Mouse (Mus musculus) frontal cortex, adult (tissue): Measurements from ENCODE around the gene Pced1a.

Source experiments
- ATAC-seq: cut with Nextera tagmentation; 2 replicates; pipeline ENCODE4 v1.9.2; 2017; ENCODE audit warnings: mild to moderate bottlenecking, moderate library complexity, mixed read lengths; ENCODE audit not compliant: low TSS enrichment

Pced1a gene

DNA sequence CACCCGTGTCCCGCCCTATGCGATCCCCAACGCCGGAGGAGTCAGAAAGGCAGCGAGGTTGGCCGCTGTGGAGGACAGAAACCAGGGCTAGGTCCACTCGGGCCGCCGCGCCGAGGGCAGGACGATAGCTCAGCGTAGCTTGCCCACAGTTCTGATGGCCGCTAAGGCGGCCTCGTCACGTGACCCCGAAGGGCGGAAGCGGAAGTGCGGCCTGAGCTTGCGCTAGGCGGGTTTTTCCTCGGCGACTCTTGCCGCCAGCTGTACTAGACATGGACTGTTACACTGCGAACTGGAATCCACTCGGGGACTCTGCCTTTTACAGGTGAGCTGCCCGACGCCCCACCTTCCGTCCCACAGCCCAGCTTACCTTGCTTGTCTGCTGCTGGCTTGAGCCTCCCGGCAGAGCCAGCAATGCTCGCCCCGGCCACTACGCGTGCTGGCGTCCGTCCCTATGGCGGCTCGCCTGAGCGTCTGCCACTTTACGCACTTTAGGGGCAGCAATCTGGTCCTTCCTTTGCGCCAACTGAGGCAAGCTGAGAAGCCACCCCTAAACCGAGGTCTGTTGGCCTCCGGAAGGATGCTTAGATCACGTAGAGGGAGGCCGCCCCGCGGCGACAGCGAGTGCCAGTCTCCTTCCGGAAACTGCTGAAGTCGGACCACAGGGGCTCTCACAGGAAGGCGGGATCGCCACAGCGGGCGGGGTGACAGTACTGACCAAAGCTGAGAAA is at the start of gene Pced1a, which contains the start of gene Vps16:
Gene Pced1a (minus strand): TSS at position 576 of the 728 bp plus-strand sequence.
Gene Vps16 (plus strand): TSS at position 214 of the 728 bp plus-strand sequence.
- ATAC-seq: peak; percentile 87

DNA sequence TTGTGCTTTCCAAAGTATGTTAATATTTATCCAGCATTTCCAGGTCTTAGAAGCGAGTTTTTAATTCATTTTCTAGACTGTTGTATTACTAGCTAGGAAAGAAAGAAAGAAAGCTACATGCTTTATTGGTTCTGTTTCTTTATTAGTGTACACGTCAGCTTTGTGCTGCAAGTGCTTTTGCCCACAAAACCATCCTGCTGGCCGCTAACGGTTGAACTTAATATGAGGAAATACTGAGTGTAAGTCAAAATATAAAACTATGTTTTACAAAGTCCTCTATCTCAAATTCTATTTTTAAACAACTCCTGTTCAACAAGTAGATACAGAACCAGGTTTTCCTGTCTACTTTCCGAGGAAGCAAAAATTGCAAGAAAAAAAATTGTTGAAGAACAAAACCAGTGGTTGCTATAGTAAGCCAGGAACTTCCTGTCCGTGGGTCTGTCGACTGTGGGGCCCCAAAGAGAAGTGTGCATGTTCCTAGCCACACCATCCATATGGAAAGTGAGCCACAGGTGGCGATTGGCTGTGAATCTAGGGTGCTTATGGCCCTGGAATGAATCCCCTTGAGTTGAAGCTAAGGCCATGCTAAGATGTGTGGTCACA is 48.5 kb upstream of the Pced1a start:
- ATAC-seq: no peak

- ATAC-seq: no peak
These were observed 45.4 kb upstream of the Pced1a start for GRCm38 (mm10) chr2:130469935-130470334.

- no peak; the same call in 1 of the 2 replicates for ATAC-seq
These were observed 44.9 kb upstream of the Pced1a start for GRCm38 (mm10) chr2:130469366-130469765.

DNA sequence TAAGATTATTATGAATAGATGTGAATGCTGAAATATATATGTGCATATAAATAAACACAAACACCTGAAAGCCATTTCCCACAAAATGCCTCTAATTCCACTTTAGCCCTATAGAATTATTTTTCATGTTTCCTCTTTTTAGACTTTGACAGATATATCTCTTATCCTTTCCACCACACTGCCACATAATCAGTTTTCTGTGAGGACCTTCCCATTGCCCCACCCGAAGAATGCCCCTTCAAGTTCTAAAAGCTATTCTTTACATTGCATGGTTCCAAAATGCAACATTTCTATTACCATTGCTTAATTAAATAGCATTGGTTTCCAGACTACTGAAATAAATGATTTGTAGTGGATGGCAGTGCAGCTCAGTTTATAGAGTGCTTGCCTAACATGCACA is 41.9 kb upstream of the Pced1a start:
- no peak for ATAC-seq

GRCm38 (mm10) chr2:130461287-130462071 is 37.0 kb upstream of the Pced1a start:
- ATAC-seq: no peak

- ATAC-seq: no peak
These were observed 35.1 kb upstream of the Pced1a start for GRCm38 (mm10) chr2:130459576-130459975.

DNA sequence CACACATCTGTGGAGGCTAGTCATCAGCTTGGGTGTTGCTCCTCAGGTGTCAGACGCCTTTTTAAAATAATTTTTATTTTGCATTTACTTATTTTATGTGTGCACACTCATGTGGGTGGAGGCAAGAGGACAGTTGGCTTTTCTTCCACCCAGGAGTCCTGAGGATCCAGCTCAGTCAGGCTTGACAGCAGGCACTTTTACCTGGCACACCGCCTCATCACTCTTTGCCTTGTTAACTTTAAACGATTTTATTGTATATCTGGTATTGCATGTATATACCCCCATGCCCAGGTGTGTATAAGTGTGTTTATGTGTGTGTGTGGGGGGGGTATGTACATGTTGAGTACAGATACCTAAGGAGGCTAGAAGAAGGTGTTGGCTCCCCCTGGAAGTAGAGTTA is 33.4 kb upstream of the Pced1a start:
- ATAC-seq: no peak

DNA sequence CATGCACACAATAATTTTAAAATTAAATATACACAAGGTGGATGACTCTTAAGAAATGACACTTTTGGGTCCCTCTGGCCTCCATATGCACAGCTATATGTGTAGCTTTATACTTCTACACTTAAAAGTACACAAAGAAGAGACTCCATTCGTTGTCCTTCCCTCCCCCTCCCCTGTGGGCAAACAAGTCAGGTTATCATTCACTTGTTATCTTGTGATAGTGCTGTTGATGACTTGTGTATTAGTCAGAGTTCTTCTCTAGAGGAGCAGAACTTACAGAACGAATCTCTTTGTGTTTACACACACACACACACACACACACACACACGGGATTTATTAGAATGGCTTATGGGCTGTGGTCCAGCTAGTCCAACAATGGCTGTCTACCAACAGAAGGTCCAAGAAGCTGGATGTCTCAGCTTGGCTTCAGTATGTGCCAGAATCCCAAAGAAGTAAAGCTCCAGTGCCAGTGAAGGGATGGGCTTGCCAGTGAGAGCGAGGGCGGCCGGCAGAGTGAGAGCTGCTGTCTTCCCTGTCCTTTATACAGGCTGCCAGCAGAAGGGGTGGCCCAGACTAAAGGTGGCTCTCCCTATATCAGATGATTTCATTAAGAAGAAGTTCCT is 30.4 kb upstream of the Pced1a start:
- peak; percentile 34; the same call in 1 of the 2 replicates for ATAC-seq

GRCm38 (mm10) chr2:130453421-130453820 is 28.9 kb upstream of the Pced1a start:
- peak; percentile 23; the same call in 1 of the 2 replicates for ATAC-seq

DNA sequence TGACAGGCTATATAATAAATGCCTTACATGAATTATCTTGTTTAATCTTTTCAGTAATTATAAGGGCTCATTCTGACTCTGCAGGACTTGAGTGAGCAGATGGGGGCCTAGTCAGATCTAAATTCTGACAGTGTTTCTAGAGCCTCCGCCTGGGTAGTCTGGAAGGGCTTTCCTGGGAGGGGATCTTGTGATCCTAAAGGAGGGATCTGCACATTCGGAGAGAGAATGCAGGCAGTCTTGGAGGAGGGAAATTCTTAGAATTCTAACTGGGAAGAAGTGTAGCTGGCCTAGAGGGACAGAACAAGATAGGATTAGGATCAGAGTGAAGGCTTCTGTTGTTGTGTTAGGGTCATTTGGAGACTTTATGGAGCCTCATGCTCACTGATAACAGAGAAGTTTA is 27.8 kb upstream of the Pced1a start:
- no peak for ATAC-seq

- no peak for ATAC-seq
These were observed 27.2 kb upstream of the Pced1a start for GRCm38 (mm10) chr2:130451727-130452090.

- no peak for ATAC-seq
These were observed 26.7 kb upstream of the Pced1a start for GRCm38 (mm10) chr2:130451086-130451726.

DNA sequence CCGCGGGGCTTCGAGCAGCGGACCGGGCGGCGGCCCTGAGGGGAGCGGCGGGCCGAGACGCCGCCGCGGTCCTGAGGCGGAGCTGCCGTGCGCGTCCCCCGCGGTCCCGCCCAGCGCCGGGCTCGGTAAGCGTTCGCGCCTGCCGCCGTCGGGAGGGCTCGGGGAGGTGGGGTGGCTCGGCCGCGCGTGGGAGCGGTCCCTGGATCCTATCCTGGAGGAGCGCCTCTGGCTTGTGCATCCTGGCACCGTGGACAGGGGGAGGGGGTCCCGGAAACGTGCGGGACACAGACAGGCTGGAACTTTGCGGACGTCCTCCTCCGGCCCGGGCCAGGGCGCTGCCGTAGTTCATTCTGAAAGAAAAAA is 25.9 kb upstream of the Pced1a start:
- ATAC-seq: peak; percentile 71

GRCm38 (mm10) chr2:130449794-130450433 is 25.4 kb upstream of the Pced1a start, which contains the start of gene Ptpra:
Gene Ptpra (plus strand): TSS chr2:130450278.
- ATAC-seq: peak; percentile 93

DNA sequence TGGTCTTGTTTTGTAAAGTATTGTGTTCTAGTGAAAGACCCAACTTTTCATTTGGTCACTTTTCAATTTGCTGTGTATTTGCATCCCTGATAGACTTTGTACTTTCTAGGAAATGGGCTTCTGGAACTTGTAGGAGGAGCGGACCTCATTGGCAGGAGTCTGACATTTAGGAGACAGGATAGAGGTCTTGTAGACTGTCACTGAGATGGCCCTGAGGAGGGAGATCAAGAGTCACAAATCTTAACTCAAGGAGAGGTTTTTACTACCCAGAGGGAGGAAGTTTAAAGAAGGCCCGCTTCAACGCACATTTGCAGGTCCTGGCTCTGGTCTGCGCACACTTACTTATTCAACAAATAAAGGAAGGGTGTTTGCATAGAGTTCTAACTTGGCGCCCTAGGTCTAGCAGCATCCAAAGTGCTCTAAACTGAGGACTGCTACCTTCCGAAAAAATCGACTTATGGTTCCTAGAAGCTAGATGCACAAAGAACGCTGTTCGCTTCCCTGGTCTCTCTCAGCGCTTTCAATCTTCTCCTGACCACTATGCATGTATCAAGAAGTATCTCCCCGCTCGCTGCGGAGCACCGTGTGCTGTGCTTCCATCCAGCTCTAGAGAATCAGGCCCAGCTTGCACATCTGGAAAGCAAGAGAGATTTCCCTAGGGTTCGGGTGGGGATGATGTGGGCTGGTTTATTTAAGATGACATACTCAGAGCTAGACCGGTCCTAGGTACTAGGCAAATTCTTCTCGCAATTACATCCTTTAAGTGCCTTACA is 24.7 kb upstream of the Pced1a start:
- ATAC-seq: peak; percentile 14; the same call in 1 of the 2 replicates

DNA sequence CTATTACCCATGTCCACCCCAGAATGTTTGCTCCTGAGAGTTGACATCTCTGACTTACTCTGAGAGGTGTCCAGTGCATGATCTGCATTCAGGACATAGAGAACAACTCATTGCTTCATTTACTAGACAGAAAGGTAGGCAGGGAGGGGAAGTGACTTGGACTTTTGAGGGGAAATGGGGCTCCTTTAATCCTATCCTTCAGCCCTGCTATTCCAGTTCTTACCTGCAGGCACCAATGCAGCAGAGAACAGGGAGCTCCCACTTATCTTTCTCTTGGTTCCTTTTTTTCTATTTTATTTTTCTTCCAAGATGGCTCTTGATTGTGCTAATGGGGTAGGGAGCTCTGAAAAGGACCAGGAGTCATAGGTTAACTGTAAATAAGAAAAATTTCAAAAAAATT is 23.9 kb upstream of the Pced1a start:
- ATAC-seq: no peak

DNA sequence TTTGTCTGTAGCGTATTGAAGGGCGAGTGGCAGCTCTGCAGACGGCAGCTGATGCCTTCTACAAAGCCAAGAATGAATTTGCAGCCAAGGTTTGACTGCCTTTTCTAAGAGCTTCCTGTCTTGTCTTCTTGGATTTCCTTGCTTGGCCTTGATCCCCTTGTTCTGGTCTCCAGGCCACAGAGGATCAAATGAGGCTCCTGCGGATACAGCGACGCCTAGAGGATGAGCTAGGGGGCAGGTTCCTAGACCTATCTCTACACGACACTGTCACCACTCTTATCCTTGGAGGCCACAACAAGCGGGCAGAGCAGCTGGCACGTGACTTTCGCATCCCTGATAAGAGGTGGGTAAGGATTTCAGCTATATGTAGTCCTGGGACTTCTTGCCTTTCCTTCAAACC is 17.7 kb upstream of the Pced1a start:
- no peak for ATAC-seq

DNA sequence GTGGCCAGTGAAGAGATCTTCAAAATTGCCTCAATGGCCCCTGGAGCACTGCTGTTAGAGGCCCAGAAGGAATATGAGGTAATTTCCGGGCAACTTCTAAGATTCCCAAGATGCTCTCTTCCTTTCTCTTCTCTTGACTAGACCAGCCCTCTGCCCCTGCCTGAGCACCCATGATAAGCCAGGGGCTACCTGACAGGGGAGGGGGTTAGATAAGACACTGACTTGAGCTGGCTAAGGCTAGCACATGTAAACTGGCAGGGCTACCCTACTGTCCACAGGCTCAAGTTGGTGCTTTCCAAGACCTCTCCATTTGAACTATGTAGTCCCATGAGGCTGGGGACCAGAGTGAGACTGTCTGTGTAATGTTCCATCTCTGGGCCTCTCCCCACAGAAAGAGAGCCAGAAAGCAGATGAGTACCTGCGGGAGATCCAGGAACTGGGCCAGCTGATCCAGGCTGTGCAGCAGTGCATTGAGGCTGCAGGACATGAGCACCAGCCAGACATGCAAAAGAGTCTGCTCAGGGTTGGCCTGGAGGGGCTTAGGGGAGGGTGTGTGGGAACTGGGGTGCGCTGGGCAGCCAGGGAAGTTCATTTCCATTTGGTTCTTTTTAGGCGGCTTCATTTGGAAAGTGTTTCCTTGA is 15.5 kb upstream of the Pced1a start:
- ATAC-seq: no peak

DNA sequence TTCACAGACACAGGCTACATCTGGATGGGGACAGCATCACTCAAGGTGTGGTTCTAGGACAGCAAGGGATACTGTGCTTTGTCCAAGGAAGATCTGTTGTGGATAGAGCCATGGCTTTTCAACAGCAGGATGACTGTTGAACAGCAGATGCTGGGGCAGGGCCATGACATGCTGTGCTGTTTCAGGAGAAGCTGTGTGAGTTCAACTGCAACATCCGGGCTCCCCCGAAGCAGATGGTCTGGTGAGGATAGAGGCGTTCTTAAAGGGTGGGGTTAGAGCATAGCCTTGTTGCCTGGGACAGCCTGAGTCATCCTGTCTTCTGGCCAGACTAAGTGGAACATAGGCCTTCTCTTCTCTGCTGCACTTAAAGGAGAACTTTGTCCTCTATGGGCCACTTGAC is 14.4 kb upstream of the Pced1a start:
- ATAC-seq: no peak
